Mouse (Mus musculus) CH12.LX (cell line): ENCODE measurements around the gene Nudt16l1. TPM values are rescaled to one million over a fixed set of nuclear protein-coding genes. Genes with fewer than 3 reads are reported as not detected.

Experiments
- DNase-seq: peaks from one replicate; pipeline ENCODE4 v3.0.0-alpha.2; 2013; ENCODE audit errors: extremely low read depth
- H3K27ac ChIP-seq: 2 replicates; pipeline ENCODE4 v1.5.1; 2012; ENCODE audit warnings: low read depth, mild to moderate bottlenecking, control low read depth, moderate library complexity; ENCODE audit not compliant: insufficient read depth
- H3K27me3 ChIP-seq: replicated peaks from 2 replicates; pipeline ENCODE3; 2012; ENCODE audit warnings: inconsistent platforms
- H3K36me3 ChIP-seq, 2 experiments: replicated peaks in 1 of 2; 2 replicates each; pipeline versions ENCODE3 to v1.6.1; 2012; ENCODE audit warnings: inconsistent platforms in 1 of 2, low read length in 1 of 2, mild to moderate bottlenecking in 1 of 2, mixed read lengths in 1 of 2, moderate library complexity in 1 of 2; ENCODE audit not compliant: control insufficient read depth in 1 of 2, insufficient read depth in 1 of 2
- H3K4me1 ChIP-seq, 2 experiments: 2 replicates each; pipeline ENCODE4 v1.6.1; 2012; ENCODE audit warnings: inconsistent platforms in 1 of 2, moderate library complexity in 1 of 2; ENCODE audit not compliant: insufficient read depth in 2 of 2, control insufficient read depth in 1 of 2
- H3K4me2 ChIP-seq: 2 replicates; pipeline ENCODE4 v1.6.1; 2012; ENCODE audit warnings: low read depth, mild to moderate bottlenecking, control low read depth; ENCODE audit not compliant: poor library complexity, insufficient read depth, severe bottlenecking
- H3K4me3 ChIP-seq, 3 experiments: fragments of 150-350 bp in 1 of 3; sonication (generic) in 1 of 3; replicated peaks in 1 of 3; 2 replicates each; pipeline versions ENCODE3 to v1.5.1; 2011 to 2012; ENCODE audit warnings: low read depth in 2 of 3, low read length in 2 of 3, mild to moderate bottlenecking in 2 of 3, moderate library complexity in 2 of 3, control low read depth in 1 of 3, improper control_type of control experiment in 1 of 3, inconsistent platforms in 1 of 3, mixed read lengths in 1 of 3; ENCODE audit not compliant: poor library complexity in 1 of 3
- H3K79me2 ChIP-seq: replicated peaks from 2 replicates; pipeline ENCODE4 v1.6.1; 2012; ENCODE audit warnings: mild to moderate bottlenecking, moderate library complexity; ENCODE audit not compliant: control insufficient read depth, poor library complexity, insufficient read depth, severe bottlenecking; ENCODE audit errors: extremely low read depth
- H3K9ac ChIP-seq: 2 replicates; pipeline ENCODE4 v1.6.1; 2012; ENCODE audit warnings: low read depth, mild to moderate bottlenecking, control low read depth, moderate library complexity; ENCODE audit not compliant: insufficient read depth
- H3K9me3 ChIP-seq: replicated peaks from 2 replicates; pipeline ENCODE3; 2012; ENCODE audit warnings: low read length, inconsistent platforms, mixed read lengths
- CHD1 ChIP-seq: IDR thresholded peaks from 2 replicates; pipeline ENCODE4 v1.6.1; 2012; ENCODE audit warnings: low read depth, low read length, improper control_type of control experiment, inconsistent platforms
- CTCF ChIP-seq, 2 experiments: IDR thresholded peaks in 1 of 2; conservative IDR thresholded peaks in 1 of 2; 2 replicates each; pipeline ENCODE4 v1.5.1; 2011 to 2012; ENCODE audit warnings: low read depth in 2 of 2, low read length in 2 of 2, improper control_type of control experiment in 1 of 2, inconsistent platforms in 1 of 2, mild to moderate bottlenecking in 1 of 2, moderate library complexity in 1 of 2
- ETS1 ChIP-seq: conservative IDR thresholded peaks from 2 replicates; pipeline ENCODE4 v1.6.1; 2012; ENCODE audit warnings: low read depth, mild to moderate bottlenecking, inconsistent platforms, low read length, improper control_type of control experiment, moderate library complexity
- HCFC1 ChIP-seq: IDR thresholded peaks from 2 replicates; pipeline ENCODE4 v1.6.1; 2012; ENCODE audit warnings: low read depth, mild to moderate bottlenecking, inconsistent platforms, low read length, improper control_type of control experiment
- IRF4 ChIP-seq: IDR thresholded peaks from 2 replicates; pipeline ENCODE4 v1.6.1; 2014; ENCODE audit warnings: low read depth, mild to moderate bottlenecking, inconsistent platforms, low read length, improper control_type of control experiment
- MXI1 ChIP-seq: IDR thresholded peaks from 2 replicates; pipeline ENCODE4 v1.6.1; 2011; ENCODE audit warnings: mild to moderate bottlenecking, low read depth, low read length, improper control_type of control experiment
- MYC ChIP-seq: IDR thresholded peaks from 2 replicates; pipeline ENCODE4 v1.6.1; 2011; ENCODE audit warnings: low read depth, mild to moderate bottlenecking, improper control_type of control experiment, low read length
- NRF1 ChIP-seq: IDR thresholded peaks from 2 replicates; pipeline ENCODE4 v1.6.1; 2014; ENCODE audit warnings: low read depth, mild to moderate bottlenecking, inconsistent platforms, low read length, improper control_type of control experiment, moderate library complexity
- PAX5 ChIP-seq: IDR thresholded peaks from 2 replicates; pipeline ENCODE4 v1.6.1; 2012; ENCODE audit warnings: low read length, inconsistent platforms, mixed read lengths
- UBTF ChIP-seq: IDR thresholded peaks from 2 replicates; pipeline ENCODE4 v1.6.1; 2012; ENCODE audit warnings: low read depth, mild to moderate bottlenecking, inconsistent platforms, low read length, improper control_type of control experiment, moderate library complexity
- USF2 ChIP-seq: conservative IDR thresholded peaks from 2 replicates; pipeline ENCODE4 v1.6.1; 2011; ENCODE audit warnings: low read depth, low read length, improper control_type of control experiment
- ZKSCAN1 ChIP-seq: IDR thresholded peaks from 2 replicates; pipeline ENCODE4 v1.6.1; 2012; ENCODE audit warnings: low read depth, inconsistent platforms, low read length, improper control_type of control experiment, borderline replicate concordance
- dilution Hi-C: fragments of 300-500 bp; cut with MboI; formaldehyde crosslinking; loops from 2 replicates; pipeline ENCODE4 v1.14.3; 2020; ENCODE audit warnings: low sequenced_read_pairs; ENCODE audit not compliant: extremely low pct_unique_long_range_greater_than_20kb, extremely low pct_ligation_motif_present
- in situ Hi-C: fragments of 300-500 bp; cut with MboI; formaldehyde crosslinking; loops from 3 replicates; pipeline ENCODE4 v1.14.3; 2019; ENCODE audit warnings: low sequenced_read_pairs, low pct_ligation_motif_present, low pct_unique_long_range_greater_than_20kb, mixed read lengths
- polyA plus RNA-seq: library from polyadenylated mRNA; unstranded; fragments of >175 nt; gene quantifications from 2 replicates; pipeline ENCODE4 v1.2.1, GENCODE M21; 2012; ENCODE audit warnings: low read depth; ENCODE audit not compliant: insufficient read length
- total RNA-seq, 2 experiments: library from RNA; depleted of rRNA; stranded (reverse); fragments of 300-350 nt in 1 of 2; fragments of >200 nt in 1 of 2; gene quantifications; 2 replicates each; pipeline ENCODE4 v1.2.3; 2012 to 2014

The Nudt16l1 gene
- total and polyA plus RNA-seq, 3 experiments = 36.3 to 101 (median 65.7) TPM

DNA sequence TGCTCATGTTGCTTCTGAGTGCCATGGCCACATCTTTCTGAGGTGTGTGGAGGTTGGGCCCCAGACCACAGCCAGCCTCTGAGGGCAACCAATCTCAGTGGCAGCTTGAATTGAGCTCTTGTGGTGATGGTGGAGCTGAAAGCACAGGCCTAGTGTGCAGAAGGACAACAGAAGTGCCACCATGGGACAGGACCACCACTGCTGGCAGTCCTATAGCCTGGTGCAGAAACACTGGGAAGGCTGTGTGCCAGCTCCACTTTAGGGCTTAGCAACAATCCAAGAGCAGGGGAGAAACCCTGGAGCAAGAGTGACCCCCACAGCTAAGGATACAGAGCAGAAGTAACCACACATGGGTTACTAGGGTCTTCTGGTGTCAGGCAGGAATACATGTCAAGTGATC is 2.5 kb downstream of the Nudt16l1 start:
- no peak overlapping the region for H3K4me2 ChIP-seq
- no peak for DNase-seq
- H3K36me3 ChIP-seq = peaks cover 60 to 82% of the 10 kb centered on the region in 2 experiments
- no peak overlapping the region for H3K4me3 ChIP-seq
- no peak for TF ChIP-seq IRF4
- no peak for TF ChIP-seq PAX5
- no peak for TF ChIP-seq ETS1
- no peak for TF ChIP-seq MXI1
- TF ChIP-seq MYC = no peak
- no peak for TF ChIP-seq NRF1
- no peak for TF ChIP-seq HCFC1
- TF ChIP-seq, all 38 proteins: peak for 0
- Histone ChIP-seq H3K27me3 (no peaks in the 10 kb centered on the region), H3K9me3 (no peaks in the 10 kb centered on the region), H3K27ac (no peak overlapping the region), H3K79me2 (peaks cover 13% of the 10 kb centered on the region), H3K4me1 (peaks cover 5 to 23% of the 10 kb centered on the region in 2 experiments; a peak in 3 of 4 replicates), H3K9ac (no peak overlapping the region)
- in situ Hi-C loops (no loop called here), dilution Hi-C loops (no loop called here)

DNA sequence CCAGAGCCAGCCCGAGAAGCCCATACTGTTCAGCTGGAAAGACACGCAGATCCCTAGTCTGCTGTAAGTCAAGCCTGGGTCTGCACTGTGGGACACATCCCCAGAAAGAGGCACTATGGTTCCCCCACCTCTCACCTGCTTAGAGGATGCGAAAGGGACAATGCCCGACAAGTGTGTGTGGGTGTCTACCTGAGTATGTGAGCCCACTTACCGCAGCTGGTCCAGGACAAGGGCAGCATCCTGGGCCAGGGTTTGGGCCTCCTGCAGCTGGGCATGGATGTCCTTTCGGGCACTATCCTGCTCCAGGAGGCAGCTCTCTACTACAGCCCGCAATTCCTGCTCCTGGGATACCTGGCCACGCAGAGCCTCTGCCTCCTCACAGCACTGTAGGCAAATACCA is 4.3 kb downstream of the Nudt16l1 start:
- dilution Hi-C loops = no loop called here
- no peak for TF ChIP-seq CHD1
- H3K36me3 ChIP-seq = peaks cover 67 to 82% of the 10 kb centered on the region in 2 experiments
- peaks cover 5 to 23% of the 10 kb centered on the region in 2 experiments; a peak in 3 of 4 replicates for H3K4me1 ChIP-seq
- no peaks in the 10 kb centered on the region for H3K27me3 ChIP-seq
- no peak overlapping the region for H3K4me2 ChIP-seq
- no peaks in the 10 kb centered on the region for H3K9me3 ChIP-seq
- no peak overlapping the region for H3K9ac ChIP-seq
- no peak overlapping the region for H3K27ac ChIP-seq
- peaks cover 13% of the 10 kb centered on the region for H3K79me2 ChIP-seq
- in situ Hi-C loops = no loop called here
- DNase-seq = no peak
- no peak overlapping the region for H3K4me3 ChIP-seq

DNA sequence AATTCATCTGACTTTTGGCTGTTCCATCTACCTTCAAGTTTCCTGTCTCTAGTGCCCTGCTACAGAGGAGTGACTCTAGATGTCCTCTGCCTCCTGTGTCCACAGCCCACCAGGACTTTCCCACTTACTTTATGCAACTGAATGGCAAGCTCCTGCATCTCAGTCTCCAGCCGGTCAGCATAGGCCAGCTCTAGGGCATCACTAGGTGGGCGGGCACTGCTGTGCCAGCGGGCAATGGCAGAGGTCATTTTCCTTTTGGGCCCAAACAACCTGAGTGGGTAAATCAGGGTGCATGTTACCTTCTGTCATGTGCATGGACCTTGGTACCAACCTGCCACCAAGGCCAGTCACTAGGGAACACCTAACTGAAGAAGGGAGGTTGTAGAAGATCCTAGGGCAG is 4.9 kb downstream of the Nudt16l1 start:
- peaks cover 73 to 86% of the 10 kb centered on the region in 2 experiments for H3K36me3 ChIP-seq
- no peak overlapping the region for H3K9ac ChIP-seq
- H3K79me2 ChIP-seq = peaks cover 13% of the 10 kb centered on the region
- H3K4me2 ChIP-seq = no peak overlapping the region
- H3K27me3 ChIP-seq = no peaks in the 10 kb centered on the region
- peaks cover 5 to 20% of the 10 kb centered on the region in 2 experiments; a peak in 3 of 4 replicates for H3K4me1 ChIP-seq
- no peak for DNase-seq
- TF ChIP-seq CHD1 = no peak
- no peak for TF ChIP-seq UBTF
- TF ChIP-seq USF2 = no peak
- no peak for TF ChIP-seq ZKSCAN1
- no peak for TF ChIP-seq CTCF (conservative IDR thresholded peaks at IDR 0.05 in 1 of 2, IDR thresholded peaks at IDR 0.05 in 1 of 2; ENCODE audit: low read depth in 2 of 2, low read length in 2 of 2)
- no peak overlapping the region for H3K4me3 ChIP-seq
- H3K9me3 ChIP-seq = no peaks in the 10 kb centered on the region
- in situ Hi-C loops = no loop called here
- dilution Hi-C loops = no loop called here
- H3K27ac ChIP-seq = no peak overlapping the region
